Mouse (Mus musculus): ENCODE data around the gene Cryab. TPM values are rescaled to one million over a fixed set of nuclear protein-coding genes. Genes with fewer than 3 reads are reported as not detected.

Gene Cryab
- polyA plus RNA-seq (2014; fragmentation: Nextera tagmentation; extraction: Ambion mirVana) = 41.1 and 64.3 TPM in 2 replicates

DNA sequence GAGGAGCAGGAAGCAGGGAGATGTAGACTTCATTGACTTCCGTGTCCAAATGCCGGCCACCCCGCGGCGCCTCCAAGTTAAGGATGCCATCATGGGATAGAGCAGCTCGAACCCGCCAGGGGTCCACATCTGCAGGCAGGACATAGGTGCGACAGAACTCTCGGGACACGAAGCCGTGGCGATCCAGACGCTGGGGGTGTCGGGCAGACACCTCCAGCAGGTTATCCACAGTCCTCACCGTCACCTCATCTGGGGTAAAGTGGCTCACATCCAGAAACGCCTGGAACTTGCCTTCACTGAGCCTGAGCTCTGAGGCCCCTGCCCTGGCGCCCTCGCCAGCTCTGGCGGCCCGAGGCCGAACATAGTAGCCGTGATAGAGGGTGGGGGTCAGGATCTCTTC is at the start of gene Cryab:
Cryab (plus strand) TSS at position 3 of the 400 bp plus-strand sequence.
- WGBS = 56% methylated on average over 22 of the region's 22 CpGs
- Histone ChIP-seq H3K36me3 (ENCODE audit: insufficient read depth) (no peaks in the 10 kb centered on the region), H3K4me1 (ENCODE audit: insufficient read depth) (peaks cover 15% of the 10 kb centered on the region), H3K27me3 (ENCODE audit: insufficient read depth, low read length) (no peaks in the 10 kb centered on the region; the same call in 1 of the 2 replicates), H3K9me3 (ENCODE audit: low read depth, low read length) (no peaks in the 10 kb centered on the region), H3K27ac (ENCODE audit: low read depth) (peak within 1 kb of the TSS; percentile 83), H3K4me3 (ENCODE audit: low read depth, low read length) (peak within 1 kb of the TSS; percentile 9; the same call in 1 of the 2 replicates), H3K9ac (peak within 1 kb of the TSS; percentile 44), H3K4me2 (peak within 1 kb of the TSS; percentile 41; the same call in 1 of the 2 replicates)
- TF ChIP-seq CTCF (IDR thresholded peaks at IDR 0.05; ENCODE audit: low read depth) = no peak
- DNase-seq (no peak), ATAC-seq (ENCODE audit: insufficient read depth) (no peak)

DNA sequence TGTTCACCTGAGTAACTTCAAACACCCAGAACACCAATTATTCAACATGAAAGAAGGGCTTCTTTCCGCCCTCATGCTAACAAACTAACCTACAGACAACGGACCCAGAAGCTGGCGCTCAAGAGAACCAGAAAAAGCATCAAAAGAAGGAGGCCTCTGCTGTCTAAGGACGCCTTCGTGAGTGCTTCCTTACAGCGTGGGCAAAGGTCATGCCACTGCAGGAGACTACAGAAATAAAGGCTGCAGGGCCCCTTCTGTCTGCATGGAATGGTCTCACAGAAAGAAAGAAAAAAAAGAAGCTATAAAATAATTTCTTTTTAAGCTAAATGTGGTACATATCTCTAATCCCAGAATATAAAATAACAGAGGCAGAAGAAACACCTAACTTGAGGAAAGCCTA is 46.2 kb upstream of the Cryab start:
- H3K27ac ChIP-seq (ENCODE audit: low read depth) = no peak overlapping the region
- no peak overlapping the region for H3K4me3 ChIP-seq (ENCODE audit: low read depth, low read length)
- no peak for DNase-seq
- no peaks in the 10 kb centered on the region; the same call in 1 of the 2 replicates for H3K27me3 ChIP-seq (ENCODE audit: insufficient read depth, low read length)
- no peak for TF ChIP-seq CTCF (IDR thresholded peaks at IDR 0.05; ENCODE audit: low read depth)
- H3K36me3 ChIP-seq (ENCODE audit: insufficient read depth) = no peaks in the 10 kb centered on the region
- no peak overlapping the region for H3K4me2 ChIP-seq
- no peak for ATAC-seq (ENCODE audit: insufficient read depth)
- H3K4me1 ChIP-seq (ENCODE audit: insufficient read depth) = no peaks in the 10 kb centered on the region; the same call in 1 of the 2 replicates
- no peaks in the 10 kb centered on the region for H3K9me3 ChIP-seq (ENCODE audit: low read depth, low read length)
- no peak overlapping the region for H3K9ac ChIP-seq
- WGBS = 50% methylated on average over 6 of the region's 6 CpGs

DNA sequence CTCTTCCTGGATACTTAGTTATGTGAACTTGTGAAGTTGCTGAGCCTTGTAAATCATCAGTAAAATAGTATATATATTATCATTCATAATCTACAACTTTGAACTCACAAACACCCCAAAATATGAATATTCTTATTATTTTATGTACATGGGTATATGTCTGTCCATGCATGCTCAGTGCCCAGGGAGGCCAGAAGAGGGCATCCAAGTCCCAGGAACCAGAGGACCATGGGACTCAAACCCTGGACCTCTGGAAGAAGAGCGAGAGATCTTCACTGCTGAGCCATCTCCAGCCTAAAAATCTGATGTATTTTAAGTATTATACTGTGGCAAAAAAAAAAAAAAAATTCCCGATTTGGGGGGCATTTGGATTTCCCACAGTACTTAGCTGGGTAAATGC is 42.0 kb upstream of the Cryab start:
- Histone ChIP-seq H3K9ac (no peak overlapping the region), H3K4me2 (no peak overlapping the region), H3K4me1 (ENCODE audit: insufficient read depth) (no peaks in the 10 kb centered on the region), H3K4me3 (ENCODE audit: low read depth, low read length) (no peak overlapping the region), H3K27me3 (ENCODE audit: insufficient read depth, low read length) (no peaks in the 10 kb centered on the region), H3K27ac (ENCODE audit: low read depth) (no peak overlapping the region), H3K36me3 (ENCODE audit: insufficient read depth) (peaks cover 3% of the 10 kb centered on the region; the same call in 1 of the 2 replicates), H3K9me3 (ENCODE audit: low read depth, low read length) (no peaks in the 10 kb centered on the region)
- 20% methylated on average over 2 of the region's 2 CpGs for WGBS
- peak; percentile 65 for TF ChIP-seq CTCF (IDR thresholded peaks at IDR 0.05; ENCODE audit: low read depth)
- ATAC-seq (ENCODE audit: insufficient read depth) = no peak
- DNase-seq = peak; percentile 73

DNA sequence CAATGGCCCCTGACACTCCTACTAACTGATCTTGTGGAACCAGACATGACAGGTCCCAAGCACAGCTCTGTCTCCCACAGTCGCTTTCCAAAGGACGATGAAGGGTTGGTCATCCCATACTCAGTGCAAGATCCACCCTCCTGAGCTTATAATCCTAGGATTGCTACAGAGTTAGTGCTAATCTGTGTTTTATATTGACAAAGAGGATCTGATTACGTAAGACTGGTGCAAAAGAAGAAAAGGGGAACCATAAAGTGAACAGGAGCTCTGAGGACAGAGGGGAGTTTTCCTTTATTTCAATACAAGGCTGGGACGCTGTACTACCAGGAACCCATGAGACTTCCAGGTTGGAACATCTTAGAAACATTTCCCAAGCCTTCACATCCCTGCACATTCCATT is 39.8 kb upstream of the Cryab start:
- no peaks in the 10 kb centered on the region for H3K4me1 ChIP-seq (ENCODE audit: insufficient read depth)

DNA sequence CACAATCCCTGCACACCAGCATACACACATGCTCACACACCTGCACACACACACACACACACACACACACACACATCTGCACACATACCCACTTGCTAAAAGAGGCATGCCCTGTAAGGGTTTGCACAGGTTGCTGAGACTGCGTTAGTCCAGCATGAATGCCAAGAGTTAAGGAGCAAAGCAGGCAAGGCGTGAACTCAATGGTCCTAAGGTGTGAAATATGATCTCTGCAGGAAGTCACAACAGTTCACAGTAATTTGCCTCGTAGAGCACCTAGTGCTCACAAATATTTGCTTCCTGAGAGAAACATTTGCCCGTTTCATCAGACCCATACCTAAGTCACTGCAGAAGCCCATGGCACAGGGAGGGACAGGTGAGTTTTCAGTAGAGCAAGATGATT is 36.9 kb upstream of the Cryab start:
- H3K9ac ChIP-seq = no peak overlapping the region
- H3K4me3 ChIP-seq (ENCODE audit: low read depth, low read length) = no peak overlapping the region
- H3K9me3 ChIP-seq (ENCODE audit: low read depth, low read length) = no peaks in the 10 kb centered on the region
- ATAC-seq (ENCODE audit: insufficient read depth) = no peak
- no peak overlapping the region for H3K4me2 ChIP-seq
- no peak overlapping the region for H3K27ac ChIP-seq (ENCODE audit: low read depth)
- WGBS = 40% methylated on average over 4 of the region's 4 CpGs
- no peak for TF ChIP-seq CTCF (IDR thresholded peaks at IDR 0.05; ENCODE audit: low read depth)
- H3K27me3 ChIP-seq (ENCODE audit: insufficient read depth, low read length) = no peaks in the 10 kb centered on the region
- no peaks in the 10 kb centered on the region for H3K4me1 ChIP-seq (ENCODE audit: insufficient read depth)
- DNase-seq = no peak
- peaks cover 3% of the 10 kb centered on the region; the same call in 1 of the 2 replicates for H3K36me3 ChIP-seq (ENCODE audit: insufficient read depth)

More for the DNA sequence above, 39.8 kb upstream of the Cryab start:
- Histone ChIP-seq H3K9me3 (ENCODE audit: low read depth, low read length) (no peaks in the 10 kb centered on the region), H3K9ac (no peak overlapping the region), H3K36me3 (ENCODE audit: insufficient read depth) (peaks cover 3% of the 10 kb centered on the region; the same call in 1 of the 2 replicates), H3K27me3 (ENCODE audit: insufficient read depth, low read length) (no peaks in the 10 kb centered on the region), H3K27ac (ENCODE audit: low read depth) (no peak overlapping the region), H3K4me2 (no peak overlapping the region), H3K4me3 (ENCODE audit: low read depth, low read length) (no peak overlapping the region)
- ATAC-seq (ENCODE audit: insufficient read depth) = no peak
- 83% methylated on average over 4 of the region's 4 CpGs for WGBS
- no peak for DNase-seq
- no peak for TF ChIP-seq CTCF (IDR thresholded peaks at IDR 0.05; ENCODE audit: low read depth)

DNA sequence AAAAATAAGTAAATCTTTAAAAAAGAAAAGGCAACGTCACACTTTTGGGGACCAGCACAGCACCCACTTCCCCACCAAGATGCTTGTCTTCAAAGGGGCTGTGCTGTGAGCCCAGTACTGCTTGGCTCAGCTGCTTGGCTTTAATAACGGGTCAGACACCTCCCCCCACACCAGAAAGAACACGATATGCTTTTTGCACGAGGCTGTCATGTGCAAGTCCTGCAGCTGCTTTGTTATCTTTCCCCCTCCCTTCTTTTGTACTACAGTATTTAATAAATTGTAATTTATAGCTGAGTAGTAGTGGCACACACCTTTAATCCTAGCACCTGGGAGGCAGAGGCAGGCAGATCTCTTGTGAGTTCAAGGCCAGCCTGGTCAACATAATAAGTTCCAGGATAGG is 32.2 kb upstream of the Cryab start:
- Histone ChIP-seq H3K9me3 (ENCODE audit: low read depth, low read length) (no peaks in the 10 kb centered on the region), H3K4me2 (no peak overlapping the region), H3K4me1 (ENCODE audit: insufficient read depth) (peaks cover 16% of the 10 kb centered on the region), H3K27me3 (ENCODE audit: insufficient read depth, low read length) (no peaks in the 10 kb centered on the region), H3K4me3 (ENCODE audit: low read depth, low read length) (no peak overlapping the region), H3K36me3 (ENCODE audit: insufficient read depth) (no peaks in the 10 kb centered on the region), H3K9ac (no peak overlapping the region), H3K27ac (ENCODE audit: low read depth) (no peak overlapping the region)
- ATAC-seq (ENCODE audit: insufficient read depth) (no peak), DNase-seq (no peak)
- TF ChIP-seq CTCF (IDR thresholded peaks at IDR 0.05; ENCODE audit: low read depth) = no peak
- WGBS = 66% methylated on average over 4 of the region's 4 CpGs

DNA sequence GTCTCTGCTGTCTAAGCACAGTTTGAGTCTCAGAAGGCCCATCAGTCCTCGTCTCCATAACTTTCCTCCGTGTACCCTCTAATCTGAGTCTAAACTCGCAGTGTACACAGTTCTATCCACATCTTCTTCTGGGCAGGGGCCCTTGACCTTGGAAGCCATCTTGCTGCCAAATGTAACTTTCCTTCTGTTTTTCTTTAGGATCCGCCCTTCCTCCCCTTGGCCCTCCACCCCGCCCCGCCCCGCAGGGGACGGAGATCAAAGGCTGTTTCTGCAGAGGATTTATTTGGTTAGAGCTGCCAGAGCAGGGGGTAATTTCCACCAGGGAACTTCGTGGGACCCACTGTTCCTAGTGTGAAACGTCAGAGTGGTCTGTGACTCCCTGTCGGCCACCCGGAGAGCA is 30.1 kb upstream of the Cryab start:
- H3K9ac ChIP-seq = no peak overlapping the region
- no peaks in the 10 kb centered on the region for H3K27me3 ChIP-seq (ENCODE audit: insufficient read depth, low read length)
- DNase-seq = peak; percentile 43
- ATAC-seq (ENCODE audit: insufficient read depth) = no peak
- no peak for TF ChIP-seq CTCF (IDR thresholded peaks at IDR 0.05; ENCODE audit: low read depth)
- H3K4me3 ChIP-seq (ENCODE audit: low read depth, low read length) = no peak overlapping the region
- H3K27ac ChIP-seq (ENCODE audit: low read depth) = no peak overlapping the region
- H3K4me2 ChIP-seq = no peak overlapping the region
- 20% methylated on average over 12 of the region's 12 CpGs for WGBS
- no peaks in the 10 kb centered on the region for H3K9me3 ChIP-seq (ENCODE audit: low read depth, low read length)
- peaks cover 27% of the 10 kb centered on the region for H3K4me1 ChIP-seq (ENCODE audit: insufficient read depth)
- no peaks in the 10 kb centered on the region for H3K36me3 ChIP-seq (ENCODE audit: insufficient read depth)

All from lung, embryonic 14.5 days (tissue).